Mouse (Mus musculus): ENCODE results near the gene Rwdd4a. TPM values are rescaled to one million over a fixed set of nuclear protein-coding genes. Genes with fewer than 3 reads are reported as not detected.

The Rwdd4a gene
- polyA plus RNA-seq, 2 experiments from 2014 or later, result 25.1 to 25.8 TPM

- no peak for ATAC-seq
These were observed 55.2 kb downstream of the Rwdd4a start for GRCm38 (mm10) chr8:47588616-47589015.

GRCm38 (mm10) chr8:47590400-47590799, 56.9 kb downstream of the Rwdd4a start:
- no peak for ATAC-seq

- no peak for ATAC-seq
These were observed 67.2 kb downstream of the Rwdd4a start for GRCm38 (mm10) chr8:47600664-47601063.

Other genes with a start within 250 kb of the Rwdd4a start
- gene Stox2, start 87.3 kb upstream of the Rwdd4a start, polyA plus RNA-seq (2017; shearing (Covaris generic)), result not detected
- gene Trappc11, start 194 bp upstream of the Rwdd4a start, polyA plus RNA-seq (2017; shearing (Covaris generic)), result 10 to 100 TPM; 17.2 to 21.3 TPM
- gene Ing2, start 141.9 kb downstream of the Rwdd4a start, polyA plus RNA-seq (2017; shearing (Covaris generic)), result 1 to 10 TPM; 5.3 to 8.6 TPM
- gene Cdkn2aip, start 180.3 kb downstream of the Rwdd4a start, polyA plus RNA-seq (2017; shearing (Covaris generic)), result 10 to 100 TPM; 12.3 to 13.8 TPM